Mouse (Mus musculus): Measurements from ENCODE around the gene St6galnac6. TPM values are rescaled to one million over a fixed set of nuclear protein-coding genes. Genes with fewer than 3 reads are reported as not detected.
A peak's percentile ranks its signal among the peaks of the same experiment; 100 is the strongest.

The St6galnac6 gene
- polyA plus RNA-seq, 1 experiment from 2014 or later, result 10.0 TPM

GRCm38 (mm10) chr2:32604631-32605030 lies 5.1 kb downstream of the St6galnac6 start:
- H3K4me2 ChIP-seq, result peak overlapping the region; percentile 38
- no peak for ATAC-seq (ENCODE audit: low read depth)
- peaks cover 68% of the 10 kb centered on the region for H3K4me1 ChIP-seq (replicated peaks)
- no peak for DNase-seq
- H3K9ac ChIP-seq, result peak overlapping the region; percentile 15; the same call in 1 of the 2 replicates
- no peaks in the 10 kb centered on the region for H3K9me3 ChIP-seq (replicated peaks)
- no peak overlapping the region for H3K27ac ChIP-seq
- no peaks in the 10 kb centered on the region for H3K27me3 ChIP-seq
- peak overlapping the region; percentile 29 for H3K4me3 ChIP-seq (replicated peaks)
- 29% methylated on average over 10 of the region's 10 CpGs for WGBS (ENCODE audit: insufficient replicate concordance)
- H3K36me3 ChIP-seq, result no peaks in the 10 kb centered on the region

- 9% methylated on average over 52 of the region's 55 CpGs for WGBS (ENCODE audit: insufficient replicate concordance)
- H3K4me1 ChIP-seq (replicated peaks), result peaks cover 79% of the 10 kb centered on the region
- peak; percentile 74 for ATAC-seq (ENCODE audit: low read depth)
Measured at GRCm38 (mm10) chr2:32606161-32607142, 6.9 kb downstream of the St6galnac6 start.

DNA sequence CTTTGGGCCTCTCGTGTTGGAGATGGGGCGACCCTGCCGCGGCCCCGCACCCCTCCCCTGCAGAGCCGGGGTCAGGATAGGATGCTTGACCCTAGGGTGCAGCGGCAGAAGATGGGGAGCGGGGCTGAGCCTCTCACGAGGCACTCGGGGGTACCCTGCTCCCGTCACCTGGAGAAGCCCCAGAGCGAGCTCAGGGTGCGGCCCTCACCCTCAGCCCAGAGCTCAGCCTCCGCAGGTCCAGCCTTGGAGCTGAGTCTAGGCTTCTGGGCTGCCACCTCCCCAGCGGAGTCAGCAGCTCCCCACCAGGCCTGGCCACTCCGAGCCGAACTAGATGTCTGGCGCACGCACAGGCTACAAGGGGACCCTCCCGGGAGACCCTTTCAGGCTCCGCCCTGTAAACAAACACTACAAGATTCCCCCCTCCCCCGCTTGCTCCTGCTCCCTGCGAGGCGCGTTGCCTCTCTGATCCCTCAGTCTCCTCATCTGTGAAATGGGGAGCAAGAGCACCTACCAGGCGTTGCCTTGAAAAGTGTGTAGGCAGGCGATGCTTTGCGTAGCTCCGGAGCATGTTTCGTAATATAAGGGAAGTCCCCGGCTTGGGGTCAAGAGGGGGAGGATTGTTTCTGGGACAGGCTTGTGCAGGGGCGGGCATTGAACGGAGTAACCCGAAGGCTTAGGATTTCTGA lies 7.9 kb downstream of the St6galnac6 start:
- Histone ChIP-seq H3K27me3 (no peaks in the 10 kb centered on the region), H3K4me3 (replicated peaks) (peak overlapping the region; percentile 76), H3K4me2 (peak overlapping the region; percentile 97), H3K36me3 (peaks cover 5% of the 10 kb centered on the region), H3K9ac (peak overlapping the region; percentile 83), H3K4me1 (replicated peaks) (peaks cover 79% of the 10 kb centered on the region), H3K27ac (peak overlapping the region; percentile 83), H3K9me3 (replicated peaks) (no peaks in the 10 kb centered on the region)
- ATAC-seq (ENCODE audit: low read depth) (peak; percentile 30), DNase-seq (peak; percentile 48)
- under 1% methylated on average over 34 of the region's 34 CpGs for WGBS (ENCODE audit: insufficient replicate concordance)

More at GRCm38 (mm10) chr2:32606161-32607142, 6.9 kb downstream of the St6galnac6 start:
- peak; percentile 89 for DNase-seq
- Histone ChIP-seq H3K27me3 (no peaks in the 10 kb centered on the region), H3K4me3 (replicated peaks) (peak overlapping the region; percentile 76), H3K4me2 (peak overlapping the region; percentile 97), H3K27ac (peak overlapping the region; percentile 83), H3K9me3 (replicated peaks) (no peaks in the 10 kb centered on the region), H3K36me3 (no peaks in the 10 kb centered on the region), H3K9ac (peak overlapping the region; percentile 83)

- Histone ChIP-seq H3K4me1 (replicated peaks) (peaks cover 76% of the 10 kb centered on the region), H3K9ac (peak overlapping the region; percentile 83), H3K9me3 (replicated peaks) (no peaks in the 10 kb centered on the region), H3K4me3 (replicated peaks) (peak overlapping the region; percentile 76), H3K27me3 (no peaks in the 10 kb centered on the region), H3K4me2 (peak overlapping the region; percentile 97), H3K36me3 (peaks cover 13% of the 10 kb centered on the region), H3K27ac (peak overlapping the region; percentile 83)
- WGBS (ENCODE audit: insufficient replicate concordance), result 2% methylated on average over 25 of the region's 25 CpGs
- DNase-seq (peak; percentile 78), ATAC-seq (ENCODE audit: low read depth) (peak; percentile 76)
Measured at GRCm38 (mm10) chr2:32608141-32608777, 8.8 kb downstream of the St6galnac6 start.

- WGBS (ENCODE audit: insufficient replicate concordance), result 41% methylated on average over 18 of the region's 18 CpGs
- Histone ChIP-seq H3K4me1 (replicated peaks) (peaks cover 76% of the 10 kb centered on the region), H3K27me3 (no peaks in the 10 kb centered on the region)
Measured at GRCm38 (mm10) chr2:32608778-32609435, 9.4 kb downstream of the St6galnac6 start.

GRCm38 (mm10) chr2:32610610-32611229 lies 11.2 kb downstream of the St6galnac6 start:
- WGBS (ENCODE audit: insufficient replicate concordance), result 15% methylated on average over 23 of the region's 23 CpGs
- peaks cover 65% of the 10 kb centered on the region for H3K4me1 ChIP-seq (replicated peaks)
- no peaks in the 10 kb centered on the region for H3K27me3 ChIP-seq

More at GRCm38 (mm10) chr2:32608778-32609435, 9.4 kb downstream of the St6galnac6 start:
- H3K4me3 ChIP-seq (replicated peaks), result peak overlapping the region; percentile 76
- no peaks in the 10 kb centered on the region for H3K9me3 ChIP-seq (replicated peaks)
- H3K36me3 ChIP-seq, result peaks cover 18% of the 10 kb centered on the region
- peak; percentile 46 for ATAC-seq (ENCODE audit: low read depth)
- peak overlapping the region; percentile 97 for H3K4me2 ChIP-seq
- H3K9ac ChIP-seq, result peak overlapping the region; percentile 83
- peak overlapping the region; percentile 83 for H3K27ac ChIP-seq
- peak; percentile 11 for DNase-seq

DNA sequence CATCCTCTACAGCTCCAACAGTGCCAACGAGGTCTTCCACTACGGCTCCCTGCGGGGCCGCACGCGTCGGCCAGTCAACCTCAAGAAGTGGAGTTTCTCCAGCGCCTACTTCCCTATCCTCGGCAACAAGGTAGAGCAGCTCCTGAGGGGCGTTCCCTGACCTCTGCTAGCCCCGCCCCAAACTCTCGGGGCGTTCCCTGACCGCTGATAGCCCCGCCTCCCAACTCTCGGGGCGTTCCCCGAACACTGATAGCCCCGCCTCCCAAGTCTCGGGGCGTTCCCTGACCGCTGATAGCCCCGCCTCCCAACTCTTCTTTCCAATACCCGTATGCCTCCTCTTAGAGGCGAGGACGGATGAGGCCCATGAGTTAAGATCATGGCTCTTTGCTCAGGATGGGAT lies 12.8 kb downstream of the St6galnac6 start:
- WGBS (ENCODE audit: insufficient replicate concordance), result 64% methylated on average over 26 of the region's 26 CpGs
- DNase-seq, result peak; percentile 53
- no peak overlapping the region for H3K9ac ChIP-seq
- H3K9me3 ChIP-seq (replicated peaks), result no peaks in the 10 kb centered on the region
- no peak overlapping the region for H3K4me2 ChIP-seq
- ATAC-seq (ENCODE audit: low read depth), result no peak
- H3K4me1 ChIP-seq (replicated peaks), result peaks cover 52% of the 10 kb centered on the region
- H3K27ac ChIP-seq, result no peak overlapping the region; the same call in 1 of the 2 replicates
- H3K4me3 ChIP-seq (replicated peaks), result no peak overlapping the region
- no peaks in the 10 kb centered on the region for H3K27me3 ChIP-seq
- peaks cover 46% of the 10 kb centered on the region for H3K36me3 ChIP-seq

More at GRCm38 (mm10) chr2:32610610-32611229, 11.2 kb downstream of the St6galnac6 start:
- ATAC-seq (ENCODE audit: low read depth) (no peak), DNase-seq (peak; percentile 47)
- Histone ChIP-seq H3K4me3 (replicated peaks) (peak overlapping the region; percentile 52), H3K36me3 (peaks cover 31% of the 10 kb centered on the region), H3K4me2 (peak overlapping the region; percentile 97), H3K9ac (peak overlapping the region; percentile 50), H3K9me3 (replicated peaks) (no peaks in the 10 kb centered on the region), H3K27ac (peak overlapping the region; percentile 26)

DNA sequence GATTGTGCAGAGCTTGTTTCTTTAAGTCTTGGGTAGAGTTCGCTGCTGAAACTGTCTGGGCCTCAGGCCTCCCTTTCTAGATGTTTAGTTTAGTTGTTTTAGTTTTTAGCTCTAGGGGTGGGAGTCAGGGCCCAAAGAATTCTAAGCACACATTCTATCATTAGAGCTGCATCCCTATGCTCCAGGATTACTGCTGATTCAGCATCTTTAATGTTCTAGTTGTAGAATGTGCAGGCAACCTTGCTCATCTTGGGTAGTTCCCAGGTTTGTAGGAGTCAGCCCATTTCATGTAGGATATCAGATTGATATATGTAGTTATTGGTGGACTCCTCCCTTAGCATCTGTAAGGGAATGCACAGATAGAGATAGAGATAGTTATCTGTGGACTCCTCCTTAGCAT lies 17.6 kb downstream of the St6galnac6 start:
- Histone ChIP-seq H3K27me3 (no peaks in the 10 kb centered on the region), H3K9me3 (replicated peaks) (no peaks in the 10 kb centered on the region), H3K27ac (no peak overlapping the region), H3K36me3 (peaks cover 70% of the 10 kb centered on the region), H3K4me2 (no peak overlapping the region), H3K9ac (no peak overlapping the region), H3K4me3 (replicated peaks) (no peak overlapping the region), H3K4me1 (replicated peaks) (peaks cover 31% of the 10 kb centered on the region)
- no peak for ATAC-seq (ENCODE audit: low read depth)
- 93% methylated on average over 1 of the region's 1 CpGs for WGBS (ENCODE audit: insufficient replicate concordance)
- no peak for DNase-seq

GRCm38 (mm10) chr2:32617601-32618000 lies 18.1 kb downstream of the St6galnac6 start:
- H3K27ac ChIP-seq, result no peak overlapping the region
- H3K4me3 ChIP-seq (replicated peaks), result no peak overlapping the region
- H3K4me1 ChIP-seq (replicated peaks), result peaks cover 27% of the 10 kb centered on the region
- H3K27me3 ChIP-seq, result no peaks in the 10 kb centered on the region
- H3K9ac ChIP-seq, result no peak overlapping the region
- peaks cover 66% of the 10 kb centered on the region for H3K36me3 ChIP-seq
- DNase-seq, result no peak
- WGBS (ENCODE audit: insufficient replicate concordance), result 82% methylated on average over 4 of the region's 4 CpGs
- no peak overlapping the region for H3K4me2 ChIP-seq
- no peaks in the 10 kb centered on the region for H3K9me3 ChIP-seq (replicated peaks)
- ATAC-seq (ENCODE audit: low read depth), result no peak

- no peak overlapping the region for H3K27ac ChIP-seq
- ATAC-seq (ENCODE audit: low read depth) (no peak), DNase-seq (no peak)
- no peaks in the 10 kb centered on the region for H3K9me3 ChIP-seq (replicated peaks)
- peaks cover 61% of the 10 kb centered on the region for H3K36me3 ChIP-seq
- no peak overlapping the region for H3K4me3 ChIP-seq (replicated peaks)
- peaks cover 27% of the 10 kb centered on the region for H3K4me1 ChIP-seq (replicated peaks)
- H3K9ac ChIP-seq, result no peak overlapping the region
- H3K4me2 ChIP-seq, result no peak overlapping the region
- H3K27me3 ChIP-seq, result no peaks in the 10 kb centered on the region
- WGBS (ENCODE audit: insufficient replicate concordance), result 87% methylated on average over 9 of the region's 9 CpGs
Measured at GRCm38 (mm10) chr2:32618051-32618450, 18.5 kb downstream of the St6galnac6 start.
